Mouse (Mus musculus) intestine, embryonic 16.5 days (tissue): Measurements from ENCODE around the gene Gse1. TPM values are rescaled to one million over a fixed set of nuclear protein-coding genes. Genes with fewer than 3 reads are reported as not detected.

Experiments used
- ATAC-seq: fragments of 200-750 bp; cut with Nextera tagmentation; 2 replicates; pipeline ENCODE4 v1.8.0; 2017; ENCODE audit warnings: moderate TSS enrichment, moderate library complexity
- H3K27ac ChIP-seq: fragments of 300-500 bp; sonication (generic); 2 replicates; pipeline ENCODE4 v1.5.1; 2014; ENCODE audit warnings: mild to moderate bottlenecking, low read length
- H3K27me3 ChIP-seq: fragments of 300-500 bp; sonication (generic); replicated peaks from 2 replicates; pipeline ENCODE4 v1.6.1; 2014; ENCODE audit warnings: low read length, control low read depth, mixed read lengths; ENCODE audit not compliant: control insufficient read depth, insufficient read depth
- H3K36me3 ChIP-seq: fragments of 300-500 bp; sonication (generic); 2 replicates; pipeline ENCODE4 v1.6.1; 2014; ENCODE audit warnings: low read length, control low read depth; ENCODE audit not compliant: control insufficient read depth, insufficient read depth
- H3K4me1 ChIP-seq: fragments of 300-500 bp; sonication (generic); 2 replicates; pipeline ENCODE4 v1.6.1; 2014; ENCODE audit warnings: low read length, control low read depth, mixed read lengths; ENCODE audit not compliant: control insufficient read depth, insufficient read depth
- H3K4me2 ChIP-seq: fragments of 300-500 bp; sonication (generic); 2 replicates; pipeline ENCODE4 v1.6.1; 2014; ENCODE audit warnings: low read depth, low read length, control low read depth
- H3K4me3 ChIP-seq: fragments of 300-500 bp; sonication (generic); 2 replicates; pipeline ENCODE4 v1.5.1; 2014; ENCODE audit warnings: mild to moderate bottlenecking, low read length
- H3K9ac ChIP-seq: fragments of 300-500 bp; sonication (generic); 2 replicates; pipeline ENCODE4 v1.6.1; 2014; ENCODE audit warnings: low read depth, low read length
- H3K9me3 ChIP-seq: fragments of 300-500 bp; sonication (generic); 2 replicates; pipeline ENCODE4 v1.6.1; 2016; ENCODE audit warnings: low read length, control low read depth; ENCODE audit not compliant: control insufficient read depth
- WGBS: fragments of 180-500 bp; shearing (Covaris S2); extraction: QIAGEN DNeasy Blood & Tissue Kit; methylation state at CpG from one replicate; pipeline ENCODE4 v1.1.7; 2014; 5-methylcytosine and 5-hydroxymethylcytosine counted together
- polyA plus RNA-seq: library from polyadenylated mRNA; unstranded; fragments of >200 nt; fragmentation: Nextera tagmentation; extraction: Ambion mirVana; gene quantifications from 2 replicates; pipeline ENCODE4 v1.2.1, GENCODE M21; 2015

Gene Gse1
- polyA plus RNA-seq, 1 experiment from 2014 or later = 7.3 TPM

GRCm38 (mm10) chr8:120317118-120317824, 89.0 kb downstream of the Gse1 start:
- H3K9ac ChIP-seq = no peak overlapping the region; the same call in 1 of the 2 replicates
- no peaks in the 10 kb centered on the region for H3K36me3 ChIP-seq
- no peak overlapping the region for H3K4me3 ChIP-seq
- H3K27me3 ChIP-seq = no peaks in the 10 kb centered on the region
- 86% methylated on average over 21 of the region's 21 CpGs for WGBS
- H3K27ac ChIP-seq = no peak overlapping the region
- H3K4me1 ChIP-seq = peaks cover 9% of the 10 kb centered on the region; the same call in 1 of the 2 replicates
- ATAC-seq = no peak
- no peak overlapping the region for H3K4me2 ChIP-seq
- H3K9me3 ChIP-seq = no peaks in the 10 kb centered on the region

GRCm38 (mm10) chr8:120318476-120318991, 90.3 kb downstream of the Gse1 start:
- Histone ChIP-seq H3K27ac (no peak overlapping the region), H3K27me3 (no peaks in the 10 kb centered on the region), H3K4me2 (no peak overlapping the region), H3K9me3 (no peaks in the 10 kb centered on the region), H3K9ac (no peak overlapping the region), H3K36me3 (no peaks in the 10 kb centered on the region), H3K4me3 (no peak overlapping the region), H3K4me1 (peaks cover 21% of the 10 kb centered on the region)
- no peak for ATAC-seq
- 65% methylated on average over 12 of the region's 12 CpGs for WGBS

GRCm38 (mm10) chr8:120319449-120319848, 91.2 kb downstream of the Gse1 start:
- WGBS = 24% methylated on average over 7 of the region's 7 CpGs
- H3K27me3 ChIP-seq = no peaks in the 10 kb centered on the region
- ATAC-seq = peak; percentile 46
- no peak overlapping the region for H3K9ac ChIP-seq
- no peak overlapping the region for H3K27ac ChIP-seq
- no peak overlapping the region for H3K4me2 ChIP-seq
- no peaks in the 10 kb centered on the region for H3K9me3 ChIP-seq
- no peak overlapping the region for H3K4me3 ChIP-seq
- H3K4me1 ChIP-seq = peaks cover 23% of the 10 kb centered on the region
- no peaks in the 10 kb centered on the region for H3K36me3 ChIP-seq

- no peaks in the 10 kb centered on the region for H3K9me3 ChIP-seq
Observed at GRCm38 (mm10) chr8:120320146-120320545, 91.9 kb downstream of the Gse1 start.

GRCm38 (mm10) chr8:120321724-120322123, 93.5 kb downstream of the Gse1 start:
- Histone ChIP-seq H3K9me3 (no peaks in the 10 kb centered on the region), H3K4me2 (no peak overlapping the region), H3K27me3 (no peaks in the 10 kb centered on the region), H3K9ac (no peak overlapping the region), H3K4me3 (no peak overlapping the region), H3K27ac (no peak overlapping the region), H3K36me3 (no peaks in the 10 kb centered on the region), H3K4me1 (peaks cover 26% of the 10 kb centered on the region)
- ATAC-seq = no peak
- WGBS = 55% methylated on average over 6 of the region's 6 CpGs

More at GRCm38 (mm10) chr8:120320146-120320545, 91.9 kb downstream of the Gse1 start:
- Histone ChIP-seq H3K4me3 (no peak overlapping the region), H3K27ac (no peak overlapping the region), H3K4me2 (no peak overlapping the region), H3K9ac (no peak overlapping the region), H3K36me3 (no peaks in the 10 kb centered on the region), H3K4me1 (peaks cover 28% of the 10 kb centered on the region), H3K27me3 (no peaks in the 10 kb centered on the region)
- no peak for ATAC-seq
- WGBS = 82% methylated on average over 5 of the region's 5 CpGs

GRCm38 (mm10) chr8:120322956-120323448, 94.7 kb downstream of the Gse1 start:
- H3K27ac ChIP-seq = no peak overlapping the region
- H3K4me3 ChIP-seq = no peak overlapping the region
- ATAC-seq = peak; percentile 45; the same call in 1 of the 2 replicates
- H3K9ac ChIP-seq = peak overlapping the region; percentile 45; the same call in 1 of the 2 replicates
- peaks cover 26% of the 10 kb centered on the region for H3K4me1 ChIP-seq
- 18% methylated on average over 20 of the region's 20 CpGs for WGBS
- no peak overlapping the region for H3K4me2 ChIP-seq
- no peaks in the 10 kb centered on the region for H3K27me3 ChIP-seq
- H3K9me3 ChIP-seq = no peaks in the 10 kb centered on the region
- H3K36me3 ChIP-seq = no peaks in the 10 kb centered on the region

- Histone ChIP-seq H3K4me1 (peaks cover 27% of the 10 kb centered on the region), H3K9me3 (no peaks in the 10 kb centered on the region), H3K27ac (no peak overlapping the region), H3K4me2 (no peak overlapping the region), H3K36me3 (no peaks in the 10 kb centered on the region), H3K27me3 (no peaks in the 10 kb centered on the region), H3K9ac (peak overlapping the region; percentile 40; the same call in 1 of the 2 replicates), H3K4me3 (no peak overlapping the region)
- no peak for ATAC-seq
- 37% methylated on average over 3 of the region's 3 CpGs for WGBS
Observed at GRCm38 (mm10) chr8:120324555-120324954, 96.3 kb downstream of the Gse1 start.

GRCm38 (mm10) chr8:120325172-120325767, 97.0 kb downstream of the Gse1 start:
- 77% methylated on average over 5 of the region's 5 CpGs for WGBS
- Histone ChIP-seq H3K36me3 (no peaks in the 10 kb centered on the region), H3K9me3 (no peaks in the 10 kb centered on the region), H3K4me1 (peaks cover 23% of the 10 kb centered on the region), H3K4me2 (no peak overlapping the region), H3K4me3 (no peak overlapping the region), H3K9ac (no peak overlapping the region), H3K27me3 (no peaks in the 10 kb centered on the region), H3K27ac (no peak overlapping the region)
- no peak for ATAC-seq

- ATAC-seq = no peak
- Histone ChIP-seq H3K9ac (no peak overlapping the region), H3K9me3 (no peaks in the 10 kb centered on the region), H3K27me3 (no peaks in the 10 kb centered on the region), H3K4me2 (no peak overlapping the region), H3K27ac (no peak overlapping the region), H3K36me3 (no peaks in the 10 kb centered on the region), H3K4me1 (peaks cover 27% of the 10 kb centered on the region), H3K4me3 (no peak overlapping the region)
- 58% methylated on average over 3 of the region's 3 CpGs for WGBS
Observed at GRCm38 (mm10) chr8:120327131-120327554, 98.9 kb downstream of the Gse1 start.
